Mouse (Mus musculus): ENCODE measurements around the gene Zkscan17. TPM values are rescaled to one million over a fixed set of nuclear protein-coding genes. Genes with fewer than 3 reads are reported as not detected.
A peak's percentile ranks its signal among the peaks of the same experiment; 100 is the strongest.

Gene Zkscan17
- total RNA-seq, 1 experiment from 2014 or later = 8.6 TPM

GRCm38 (mm10) chr11:59525237-59525636 is 1.3 kb downstream of the Zkscan17 start:
- ATAC-seq (replicated peaks; ENCODE audit: insufficient number of reproducible peaks, low FRiP score, low TSS enrichment, poor library complexity, severe bottlenecking) = peak; percentile 83

GRCm38 (mm10) chr11:59524150-59524549 is 2.4 kb downstream of the Zkscan17 start:
- no peak for ATAC-seq (replicated peaks; ENCODE audit: insufficient number of reproducible peaks, low FRiP score, low TSS enrichment, poor library complexity, severe bottlenecking)

- ATAC-seq (replicated peaks; ENCODE audit: insufficient number of reproducible peaks, low FRiP score, low TSS enrichment, poor library complexity, severe bottlenecking) = no peak
These were observed 6.6 kb downstream of the Zkscan17 start for GRCm38 (mm10) chr11:59519741-59520495.

- peak; percentile 60; the same call in 1 of the 2 replicates for ATAC-seq (replicated peaks; ENCODE audit: insufficient number of reproducible peaks, low FRiP score, low TSS enrichment, poor library complexity, severe bottlenecking)
These were observed 8.3 kb downstream of the Zkscan17 start for GRCm38 (mm10) chr11:59518226-59518625.

GRCm38 (mm10) chr11:59517441-59517840 is 9.1 kb downstream of the Zkscan17 start:
- no peak for ATAC-seq (replicated peaks; ENCODE audit: insufficient number of reproducible peaks, low FRiP score, low TSS enrichment, poor library complexity, severe bottlenecking)

GRCm38 (mm10) chr11:59514789-59515188 is 11.8 kb downstream of the Zkscan17 start:
- ATAC-seq (replicated peaks; ENCODE audit: insufficient number of reproducible peaks, low FRiP score, low TSS enrichment, poor library complexity, severe bottlenecking) = no peak

- no peak for ATAC-seq (replicated peaks; ENCODE audit: insufficient number of reproducible peaks, low FRiP score, low TSS enrichment, poor library complexity, severe bottlenecking)
These were observed 12.2 kb downstream of the Zkscan17 start for GRCm38 (mm10) chr11:59514381-59514780.

- no peak for ATAC-seq (replicated peaks; ENCODE audit: insufficient number of reproducible peaks, low FRiP score, low TSS enrichment, poor library complexity, severe bottlenecking)
These were observed 13.0 kb downstream of the Zkscan17 start for GRCm38 (mm10) chr11:59513556-59513955.

- no peak for ATAC-seq (replicated peaks; ENCODE audit: insufficient number of reproducible peaks, low FRiP score, low TSS enrichment, poor library complexity, severe bottlenecking)
These were observed 13.8 kb downstream of the Zkscan17 start for GRCm38 (mm10) chr11:59512733-59513132.

- no peak for ATAC-seq (replicated peaks; ENCODE audit: insufficient number of reproducible peaks, low FRiP score, low TSS enrichment, poor library complexity, severe bottlenecking)
These were observed 15.0 kb downstream of the Zkscan17 start for GRCm38 (mm10) chr11:59511558-59511957.

GRCm38 (mm10) chr11:59506713-59507074 is 19.9 kb downstream of the Zkscan17 start:
- no peak for ATAC-seq (replicated peaks; ENCODE audit: insufficient number of reproducible peaks, low FRiP score, low TSS enrichment, poor library complexity, severe bottlenecking)

GRCm38 (mm10) chr11:59505839-59506712 is 20.5 kb downstream of the Zkscan17 start:
- ATAC-seq (replicated peaks; ENCODE audit: insufficient number of reproducible peaks, low FRiP score, low TSS enrichment, poor library complexity, severe bottlenecking) = peak; percentile 69

- ATAC-seq (replicated peaks; ENCODE audit: insufficient number of reproducible peaks, low FRiP score, low TSS enrichment, poor library complexity, severe bottlenecking) = peak; percentile 36; the same call in 1 of the 2 replicates
These were observed 21.2 kb downstream of the Zkscan17 start for GRCm38 (mm10) chr11:59505351-59505838.

- no peak for ATAC-seq (replicated peaks; ENCODE audit: insufficient number of reproducible peaks, low FRiP score, low TSS enrichment, poor library complexity, severe bottlenecking)
These were observed 24.4 kb downstream of the Zkscan17 start for GRCm38 (mm10) chr11:59501978-59502700.

GRCm38 (mm10) chr11:59497747-59498146 is 28.8 kb downstream of the Zkscan17 start:
- no peak for ATAC-seq (replicated peaks; ENCODE audit: insufficient number of reproducible peaks, low FRiP score, low TSS enrichment, poor library complexity, severe bottlenecking)

- ATAC-seq (replicated peaks; ENCODE audit: insufficient number of reproducible peaks, low FRiP score, low TSS enrichment, poor library complexity, severe bottlenecking) = no peak
These were observed 29.8 kb downstream of the Zkscan17 start for GRCm38 (mm10) chr11:59496672-59497310.

- ATAC-seq (replicated peaks; ENCODE audit: insufficient number of reproducible peaks, low FRiP score, low TSS enrichment, poor library complexity, severe bottlenecking) = no peak
These were observed 40.3 kb downstream of the Zkscan17 start for GRCm38 (mm10) chr11:59486222-59486621.

- ATAC-seq (replicated peaks; ENCODE audit: insufficient number of reproducible peaks, low FRiP score, low TSS enrichment, poor library complexity, severe bottlenecking) = no peak
These were observed 40.9 kb downstream of the Zkscan17 start for GRCm38 (mm10) chr11:59485641-59486040.
